Mouse (Mus musculus) embryo, embryonic 10.5 days (tissue): ENCODE results near the gene Gpr150.

Experiments
- DNase-seq: peaks from one replicate; pipeline ENCODE4 v3.0.0-alpha.2; 2015; ENCODE audit warnings: low spot score

The Gpr150 gene

DNA sequence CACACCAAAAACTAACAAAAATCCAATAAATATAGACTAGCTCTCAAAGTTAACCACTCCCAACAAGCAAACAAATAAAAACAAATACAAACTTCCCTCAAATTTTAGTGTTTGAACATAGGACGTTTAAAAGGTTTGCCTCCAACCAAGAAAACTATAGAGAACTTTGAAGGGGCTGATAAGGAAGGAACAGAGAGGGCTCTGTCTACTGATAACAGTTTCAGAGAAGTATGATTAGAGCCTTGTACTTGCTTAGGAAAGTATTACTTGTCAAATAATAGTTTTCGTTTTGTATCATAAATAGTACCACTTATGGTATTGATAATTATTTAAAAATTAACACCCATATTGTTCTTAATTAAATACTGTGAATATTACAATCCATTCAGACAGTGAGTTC lies 42.3 kb downstream of the Gpr150 start:
- DNase-seq = no peak
